Mouse (Mus musculus): ENCODE measurements around the gene Lamtor3. TPM values are rescaled to one million over a fixed set of nuclear protein-coding genes. Genes with fewer than 3 reads are reported as not detected.

Gene Lamtor3
- 121 and 130 TPM in 2 replicates for polyA plus RNA-seq (2015; fragmentation: Nextera tagmentation; extraction: Ambion mirVana)

- ATAC-seq (ENCODE audit: low FRiP score): peak; percentile 95
- WGBS: under 1% methylated on average over 47 of the region's 47 CpGs
- peak within 1 kb of the TSS; percentile 71 for H3K4me2 ChIP-seq
- no peaks in the 10 kb centered on the region for H3K9me3 ChIP-seq
- H3K27me3 ChIP-seq: no peaks in the 10 kb centered on the region
- H3K27ac ChIP-seq: peak within 1 kb of the TSS; percentile 89
- H3K4me3 ChIP-seq: peak within 1 kb of the TSS; percentile 89
- H3K9ac ChIP-seq: peak within 1 kb of the TSS; percentile 88
- peaks cover 25% of the 10 kb centered on the region for H3K4me1 ChIP-seq (replicated peaks)
- peaks cover 13% of the 10 kb centered on the region for H3K36me3 ChIP-seq
These were observed at the start of gene Lamtor3 for GRCm38 (mm10) chr3:137918172-137918931. Gene Lamtor3, plus strand, starts transcription at chr3:137918506.

DNA sequence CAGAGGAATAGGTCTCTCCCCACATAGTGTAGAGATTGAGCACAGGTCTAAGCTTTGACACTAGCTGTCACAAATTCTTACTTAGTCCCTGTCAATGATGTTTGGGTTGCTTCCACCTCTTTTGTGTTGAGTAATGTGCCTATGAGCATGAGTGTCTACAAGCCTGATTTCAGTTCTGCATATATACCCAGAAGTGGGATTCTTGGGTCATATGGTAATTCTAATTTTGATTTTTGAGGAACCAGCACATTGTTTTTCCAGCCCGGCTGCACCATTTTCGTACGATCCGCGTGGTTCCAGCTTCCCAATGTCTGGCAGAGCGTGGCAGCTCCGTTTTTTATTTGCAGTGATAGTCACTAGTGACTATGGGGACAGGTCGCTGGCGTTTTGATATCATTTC lies 48.9 kb upstream of the Lamtor3 start:
- Histone ChIP-seq H3K27ac (no peak overlapping the region), H3K4me3 (no peak overlapping the region), H3K9me3 (no peaks in the 10 kb centered on the region), H3K27me3 (no peaks in the 10 kb centered on the region), H3K4me1 (replicated peaks) (peaks cover 24% of the 10 kb centered on the region), H3K36me3 (no peaks in the 10 kb centered on the region), H3K9ac (0 out of 2 replicates have a peak overlapping the region, but pooled peaks have one; percentile 29), H3K4me2 (peak overlapping the region; percentile 10; the same call in 1 of the 2 replicates)
- 82% methylated on average over 9 of the region's 9 CpGs for WGBS
- no peak for ATAC-seq (ENCODE audit: low FRiP score)

- Histone ChIP-seq H3K36me3 (peaks cover 11% of the 10 kb centered on the region; the same call in 1 of the 2 replicates), H3K4me1 (replicated peaks) (no peaks in the 10 kb centered on the region), H3K27ac (no peak overlapping the region), H3K9me3 (no peaks in the 10 kb centered on the region), H3K27me3 (no peaks in the 10 kb centered on the region), H3K9ac (no peak overlapping the region), H3K4me2 (no peak overlapping the region), H3K4me3 (no peak overlapping the region)
- WGBS: 83% methylated on average over 3 of the region's 3 CpGs
- ATAC-seq (ENCODE audit: low FRiP score): no peak
These were observed 39.0 kb upstream of the Lamtor3 start for GRCm38 (mm10) chr3:137879313-137879712.

- no peaks in the 10 kb centered on the region for H3K4me1 ChIP-seq (replicated peaks)
- no peak overlapping the region for H3K9ac ChIP-seq
- peaks cover 11% of the 10 kb centered on the region; the same call in 1 of the 2 replicates for H3K36me3 ChIP-seq
- no peak for ATAC-seq (ENCODE audit: low FRiP score)
- H3K27ac ChIP-seq: no peak overlapping the region
- no peaks in the 10 kb centered on the region for H3K27me3 ChIP-seq
- no peaks in the 10 kb centered on the region for H3K9me3 ChIP-seq
- no peak overlapping the region for H3K4me2 ChIP-seq
- H3K4me3 ChIP-seq: no peak overlapping the region
- WGBS: 85% methylated on average over 4 of the region's 4 CpGs
These were observed 38.1 kb upstream of the Lamtor3 start for GRCm38 (mm10) chr3:137880109-137880748.

DNA sequence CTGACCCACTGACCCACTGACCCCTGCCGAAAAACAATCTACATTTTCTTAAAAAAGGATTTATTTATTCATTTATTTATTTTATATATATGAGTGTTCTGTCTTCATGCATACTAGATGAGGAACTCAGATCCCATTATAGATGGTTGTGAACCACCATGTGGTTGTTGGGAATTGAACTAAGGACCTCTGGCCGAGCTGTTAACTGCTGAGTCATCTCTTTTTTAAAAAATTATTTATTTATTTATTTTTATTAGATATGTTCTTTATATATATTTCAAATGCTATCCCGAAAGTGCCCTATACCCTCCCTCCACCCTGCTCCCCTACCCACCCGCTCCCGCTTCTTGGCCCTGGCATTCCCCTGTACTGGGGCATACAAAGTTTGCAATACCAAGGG lies 37.2 kb upstream of the Lamtor3 start:
- Histone ChIP-seq H3K4me2 (no peak overlapping the region), H3K4me3 (no peak overlapping the region), H3K27me3 (no peaks in the 10 kb centered on the region), H3K27ac (no peak overlapping the region), H3K36me3 (peaks cover 11% of the 10 kb centered on the region; the same call in 1 of the 2 replicates), H3K9me3 (no peaks in the 10 kb centered on the region), H3K9ac (no peak overlapping the region), H3K4me1 (replicated peaks) (no peaks in the 10 kb centered on the region)
- WGBS: 93% methylated on average over 5 of the region's 5 CpGs
- ATAC-seq (ENCODE audit: low FRiP score): no peak

DNA sequence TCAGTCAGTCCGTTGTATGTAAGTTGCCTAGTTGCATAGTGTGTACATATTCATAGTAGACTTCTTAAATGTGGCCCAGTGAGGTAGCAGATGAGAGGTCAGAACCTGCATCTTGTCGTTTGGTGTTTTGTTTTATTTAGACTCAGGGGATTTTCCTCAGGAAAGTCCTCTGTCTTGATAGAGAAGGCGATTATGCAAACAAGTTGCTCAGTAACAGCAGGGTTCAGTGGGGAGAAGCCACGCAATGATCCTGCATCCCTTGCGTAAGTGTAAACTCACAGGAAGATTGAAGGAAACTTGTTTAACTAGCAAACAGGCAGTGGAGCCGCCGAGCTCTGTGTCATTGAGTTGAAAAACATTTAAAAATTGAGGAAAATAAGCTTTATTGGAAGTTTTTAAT lies 30.3 kb upstream of the Lamtor3 start:
- 68% methylated on average over 7 of the region's 7 CpGs for WGBS
- Histone ChIP-seq H3K4me2 (no peak overlapping the region), H3K27ac (no peak overlapping the region)

GRCm38 (mm10) chr3:137891089-137891488 lies 27.2 kb upstream of the Lamtor3 start:
- H3K4me3 ChIP-seq: no peak overlapping the region

More for the DNA sequence above, 30.3 kb upstream of the Lamtor3 start:
- Histone ChIP-seq H3K36me3 (peaks cover 25% of the 10 kb centered on the region), H3K9me3 (no peaks in the 10 kb centered on the region), H3K4me3 (no peak overlapping the region), H3K27me3 (no peaks in the 10 kb centered on the region), H3K4me1 (replicated peaks) (no peaks in the 10 kb centered on the region), H3K9ac (no peak overlapping the region)
- no peak for ATAC-seq (ENCODE audit: low FRiP score)

GRCm38 (mm10) chr3:137892118-137892517 lies 26.2 kb upstream of the Lamtor3 start:
- Histone ChIP-seq H3K4me2 (no peak overlapping the region), H3K27me3 (no peaks in the 10 kb centered on the region), H3K27ac (no peak overlapping the region), H3K4me1 (replicated peaks) (no peaks in the 10 kb centered on the region), H3K9ac (no peak overlapping the region), H3K4me3 (no peak overlapping the region), H3K36me3 (peaks cover 45% of the 10 kb centered on the region), H3K9me3 (no peaks in the 10 kb centered on the region)
- ATAC-seq (ENCODE audit: low FRiP score): no peak
- WGBS: 93% methylated on average over 4 of the region's 4 CpGs

More at GRCm38 (mm10) chr3:137891089-137891488, 27.2 kb upstream of the Lamtor3 start:
- 83% methylated on average over 3 of the region's 3 CpGs for WGBS
- peaks cover 43% of the 10 kb centered on the region for H3K36me3 ChIP-seq
- H3K4me2 ChIP-seq: no peak overlapping the region
- no peaks in the 10 kb centered on the region for H3K4me1 ChIP-seq (replicated peaks)
- no peaks in the 10 kb centered on the region for H3K27me3 ChIP-seq
- H3K27ac ChIP-seq: no peak overlapping the region
- H3K9me3 ChIP-seq: no peaks in the 10 kb centered on the region
- no peak for ATAC-seq (ENCODE audit: low FRiP score)
- no peak overlapping the region for H3K9ac ChIP-seq

DNA sequence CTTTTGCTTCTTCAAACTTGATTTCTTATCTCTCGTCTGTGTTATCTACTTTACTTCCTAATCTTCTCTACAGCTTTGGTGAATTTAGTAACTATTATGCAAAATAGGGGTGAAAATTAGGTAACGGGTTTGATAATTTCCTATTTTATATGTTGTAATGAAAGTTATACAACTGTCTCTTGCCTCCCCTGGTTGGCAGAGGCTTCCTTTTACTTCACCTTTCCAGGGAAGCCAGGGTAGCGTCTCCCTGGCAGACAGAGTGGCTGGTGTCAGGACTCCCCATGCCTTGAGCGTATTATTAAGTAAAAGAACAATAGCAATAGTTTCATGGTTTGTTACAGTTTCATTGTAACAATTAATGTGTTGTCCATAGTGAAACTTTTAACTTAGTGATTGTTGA lies 24.5 kb upstream of the Lamtor3 start:
- 89% methylated on average over 4 of the region's 4 CpGs for WGBS

DNA sequence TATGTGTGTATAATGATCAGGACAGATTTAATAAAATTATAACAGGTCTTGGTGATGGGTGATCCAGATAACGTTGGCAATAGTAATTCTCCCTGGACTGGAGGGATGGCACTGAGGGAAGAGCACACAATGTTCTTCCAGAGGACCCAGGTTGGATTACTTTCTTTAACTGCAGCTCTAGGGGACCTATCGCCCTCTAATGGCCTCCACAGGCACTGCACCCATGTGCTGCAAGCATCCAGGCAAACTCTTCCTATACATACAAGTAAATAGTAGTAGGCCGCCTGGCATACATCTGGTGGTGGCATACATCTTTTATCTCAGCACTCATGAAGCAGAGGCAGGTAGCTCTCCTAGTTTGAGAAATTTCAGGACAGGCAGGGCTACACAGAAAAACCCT lies 23.1 kb upstream of the Lamtor3 start:
- no peak overlapping the region for H3K27ac ChIP-seq
- WGBS: 87% methylated on average over 3 of the region's 3 CpGs

More for the DNA sequence above, 24.5 kb upstream of the Lamtor3 start:
- ATAC-seq (ENCODE audit: low FRiP score): no peak
- Histone ChIP-seq H3K4me3 (no peak overlapping the region), H3K4me2 (no peak overlapping the region), H3K27ac (no peak overlapping the region), H3K9ac (no peak overlapping the region), H3K36me3 (peaks cover 54% of the 10 kb centered on the region), H3K4me1 (replicated peaks) (no peaks in the 10 kb centered on the region), H3K27me3 (no peaks in the 10 kb centered on the region), H3K9me3 (no peaks in the 10 kb centered on the region)

GRCm38 (mm10) chr3:137896386-137896785 lies 21.9 kb upstream of the Lamtor3 start:
- H3K4me3 ChIP-seq: no peak overlapping the region
- H3K4me1 ChIP-seq (replicated peaks): no peaks in the 10 kb centered on the region
- WGBS: 85% methylated on average over 4 of the region's 4 CpGs
- no peak overlapping the region for H3K4me2 ChIP-seq
- no peaks in the 10 kb centered on the region for H3K27me3 ChIP-seq
- no peaks in the 10 kb centered on the region for H3K9me3 ChIP-seq
- H3K27ac ChIP-seq: no peak overlapping the region
- no peak for ATAC-seq (ENCODE audit: low FRiP score)
- peaks cover 45% of the 10 kb centered on the region for H3K36me3 ChIP-seq
- H3K9ac ChIP-seq: no peak overlapping the region

More for the DNA sequence above, 23.1 kb upstream of the Lamtor3 start:
- Histone ChIP-seq H3K27me3 (no peaks in the 10 kb centered on the region), H3K4me3 (no peak overlapping the region), H3K9me3 (no peaks in the 10 kb centered on the region), H3K9ac (no peak overlapping the region), H3K4me1 (replicated peaks) (no peaks in the 10 kb centered on the region), H3K4me2 (no peak overlapping the region), H3K36me3 (peaks cover 41% of the 10 kb centered on the region)
- no peak for ATAC-seq (ENCODE audit: low FRiP score)

- Histone ChIP-seq H3K4me2 (no peak overlapping the region), H3K9ac (no peak overlapping the region), H3K4me3 (no peak overlapping the region), H3K9me3 (no peaks in the 10 kb centered on the region), H3K27ac (no peak overlapping the region), H3K4me1 (replicated peaks) (no peaks in the 10 kb centered on the region), H3K36me3 (peaks cover 45% of the 10 kb centered on the region), H3K27me3 (no peaks in the 10 kb centered on the region)
- WGBS: 96% methylated on average over 3 of the region's 3 CpGs
- no peak for ATAC-seq (ENCODE audit: low FRiP score)
These were observed 21.4 kb upstream of the Lamtor3 start for GRCm38 (mm10) chr3:137896867-137897266.

Data from hindbrain, embryonic 13.5 days (tissue).